Mouse (Mus musculus) layer of hippocampus, adult 18-20 months (tissue): ENCODE results near the gene Ncoa3. TPM values are rescaled to one million over a fixed set of nuclear protein-coding genes. Genes with fewer than 3 reads are reported as not detected.

ENCODE experiments used
- total RNA-seq, 2 experiments: library from RNA; stranded (reverse); gene quantifications; 2 replicates each; pipeline ENCODE4 v1.2.3; 2021

Ncoa3 gene
- total RNA-seq, 2 experiments from 2014 or later: 30.0 to 33.8 TPM

Other genes starting within 250 kb of the Ncoa3 start
- 100 to 1,000 TPM; 148 to 149 TPM for gene Zmynd8, start 93.6 kb upstream of the Ncoa3 start, total RNA-seq
- 100 to 1,000 TPM in 1 of 2 experiments, 10 to 100 TPM in 1; 98.6 to 111 TPM for gene Sulf2, start 163.0 kb downstream of the Ncoa3 start, total RNA-seq